Mouse (Mus musculus): ENCODE data around the gene Fbxw7. TPM values are rescaled to one million over a fixed set of nuclear protein-coding genes. Genes with fewer than 3 reads are reported as not detected.

Gene Fbxw7
- total and polyA plus RNA-seq, 3 experiments = 28.5 to 31.3 (median 29.8) TPM

- Histone ChIP-seq H3K4me3 (replicated peaks in 1 of 3; ENCODE audit: low read depth in 2 of 3, low read length in 2 of 3, poor library complexity in 1 of 3) (no peak overlapping the region), H3K9me3 (replicated peaks; ENCODE audit: low read length) (no peaks in the 10 kb centered on the region), H3K79me2 (replicated peaks; ENCODE audit: control insufficient read depth, extremely low read depth, insufficient read depth, poor library complexity, severe bottlenecking) (no peaks in the 10 kb centered on the region), H3K9ac (ENCODE audit: insufficient read depth, low read depth) (no peak overlapping the region), H3K27me3 (replicated peaks) (no peaks in the 10 kb centered on the region), H3K27ac (ENCODE audit: insufficient read depth, low read depth) (no peak overlapping the region), H3K36me3 (replicated peaks in 1 of 2; ENCODE audit: control insufficient read depth in 1 of 2, insufficient read depth in 1 of 2, low read length in 1 of 2) (peaks cover 7 to 59% of the 10 kb centered on the region in 2 experiments), H3K4me2 (ENCODE audit: insufficient read depth, low read depth, poor library complexity, severe bottlenecking) (no peak overlapping the region), H3K4me1 (ENCODE audit: control insufficient read depth in 1 of 2, insufficient read depth in 2 of 2) (0 out of 4 replicates have a peak, but pooled peaks cover 0 to 2% of the 10 kb centered on the region in 2 experiments)
- in situ Hi-C loops (cut with MboI; ENCODE audit: low pct_ligation_motif_present, low pct_unique_long_range_greater_than_20kb, low sequenced_read_pairs) (loop anchor here (25.0 kb wide), 1 partner anchor 552 kb away; no protein-coding TSS in a partner anchor), dilution Hi-C loops (cut with MboI; ENCODE audit: extremely low pct_ligation_motif_present, extremely low pct_unique_long_range_greater_than_20kb, low sequenced_read_pairs) (no loop called here)
- TF ChIP-seq HCFC1 (IDR thresholded peaks at IDR 0.05; ENCODE audit: low read depth, low read length) = no peak
- no peak for TF ChIP-seq KAT2A (IDR thresholded peaks at IDR 0.05; ENCODE audit: insufficient replicate concordance, low read length)
- peak; percentile 10 to 75; a peak in 2 of 4 replicates for TF ChIP-seq CTCF (conservative IDR thresholded peaks at IDR 0.05 in 1 of 2, IDR thresholded peaks at IDR 0.05 in 1 of 2; ENCODE audit: low read depth in 2 of 2, low read length in 2 of 2)
- TF ChIP-seq ZC3H11A (IDR thresholded peaks at IDR 0.05; ENCODE audit: low read depth, low read length) = peak; percentile 20; the same call in 1 of the 2 replicates
- TF ChIP-seq RAD21 (IDR thresholded peaks at IDR 0.05; ENCODE audit: low read depth, low read length) = peak; percentile 66
- TF ChIP-seq SMC3 (IDR thresholded peaks at IDR 0.05; ENCODE audit: low read depth, low read length) = peak; percentile 73
- no peak for TF ChIP-seq E2F4 (IDR thresholded peaks at IDR 0.05; ENCODE audit: insufficient replicate concordance, low read depth, low read length)
- DNase-seq (ENCODE audit: extremely low read depth) = peak; percentile 38
Observed at GRCm38 (mm10) chr3:84889648-84890047, 74.6 kb downstream of the Fbxw7 start.

GRCm38 (mm10) chr3:84890983-84891382, 75.9 kb downstream of the Fbxw7 start:
- Histone ChIP-seq H3K9me3 (replicated peaks; ENCODE audit: low read length) (no peaks in the 10 kb centered on the region), H3K4me3 (replicated peaks in 1 of 3; ENCODE audit: low read depth in 2 of 3, low read length in 2 of 3, poor library complexity in 1 of 3) (no peak overlapping the region), H3K27me3 (replicated peaks) (no peaks in the 10 kb centered on the region), H3K4me2 (ENCODE audit: insufficient read depth, low read depth, poor library complexity, severe bottlenecking) (no peak overlapping the region), H3K36me3 (replicated peaks in 1 of 2; ENCODE audit: control insufficient read depth in 1 of 2, insufficient read depth in 1 of 2, low read length in 1 of 2) (peaks cover 7 to 55% of the 10 kb centered on the region in 2 experiments), H3K79me2 (replicated peaks; ENCODE audit: control insufficient read depth, extremely low read depth, insufficient read depth, poor library complexity, severe bottlenecking) (no peaks in the 10 kb centered on the region), H3K4me1 (ENCODE audit: control insufficient read depth in 1 of 2, insufficient read depth in 2 of 2) (no peaks in the 10 kb centered on the region), H3K9ac (ENCODE audit: insufficient read depth, low read depth) (no peak overlapping the region), H3K27ac (ENCODE audit: insufficient read depth, low read depth) (no peak overlapping the region)
- DNase-seq (ENCODE audit: extremely low read depth) = no peak
- dilution Hi-C loops (cut with MboI; ENCODE audit: extremely low pct_ligation_motif_present, extremely low pct_unique_long_range_greater_than_20kb, low sequenced_read_pairs) (no loop called here), in situ Hi-C loops (cut with MboI; ENCODE audit: low pct_ligation_motif_present, low pct_unique_long_range_greater_than_20kb, low sequenced_read_pairs) (loop anchor here (25.0 kb wide), 1 partner anchor 554 kb away; no protein-coding TSS in a partner anchor)
- no peak for TF ChIP-seq USF2 (conservative IDR thresholded peaks at IDR 0.05; ENCODE audit: low read depth, low read length)
- no peak for TF ChIP-seq HCFC1 (IDR thresholded peaks at IDR 0.05; ENCODE audit: low read depth, low read length)
- no peak for TF ChIP-seq MXI1 (IDR thresholded peaks at IDR 0.05; ENCODE audit: low read depth, low read length)
- TF ChIP-seq ZKSCAN1 (IDR thresholded peaks at IDR 0.05; ENCODE audit: borderline replicate concordance, low read depth, low read length) = no peak

GRCm38 (mm10) chr3:84897952-84898351, 82.9 kb downstream of the Fbxw7 start:
- Histone ChIP-seq H3K27me3 (replicated peaks) (no peaks in the 10 kb centered on the region), H3K4me3 (replicated peaks in 1 of 3; ENCODE audit: low read depth in 2 of 3, low read length in 2 of 3, poor library complexity in 1 of 3) (no peak overlapping the region), H3K4me2 (ENCODE audit: insufficient read depth, low read depth, poor library complexity, severe bottlenecking) (no peak overlapping the region), H3K4me1 (ENCODE audit: control insufficient read depth in 1 of 2, insufficient read depth in 2 of 2) (no peaks in the 10 kb centered on the region), H3K36me3 (replicated peaks in 1 of 2; ENCODE audit: control insufficient read depth in 1 of 2, insufficient read depth in 1 of 2, low read length in 1 of 2) (peaks cover 5 to 41% of the 10 kb centered on the region in 2 experiments), H3K79me2 (replicated peaks; ENCODE audit: control insufficient read depth, extremely low read depth, insufficient read depth, poor library complexity, severe bottlenecking) (0 out of 2 replicates have a peak, but pooled peaks cover 2% of the 10 kb centered on the region), H3K9me3 (replicated peaks; ENCODE audit: low read length) (peaks cover 8% of the 10 kb centered on the region), H3K9ac (ENCODE audit: insufficient read depth, low read depth) (no peak overlapping the region), H3K27ac (ENCODE audit: insufficient read depth, low read depth) (no peak overlapping the region)
- DNase-seq (ENCODE audit: extremely low read depth) = no peak
- no peak for TF ChIP-seq MYC (IDR thresholded peaks at IDR 0.05; ENCODE audit: low read depth, low read length)
- TF ChIP-seq MAZ (IDR thresholded peaks at IDR 0.05; ENCODE audit: low read depth, low read length) = no peak
- no peak for TF ChIP-seq MXI1 (IDR thresholded peaks at IDR 0.05; ENCODE audit: low read depth, low read length)
- no peak for TF ChIP-seq JUND (conservative IDR thresholded peaks at IDR 0.05; ENCODE audit: low read depth, low read length)
- no peak for TF ChIP-seq CHD2 (IDR thresholded peaks at IDR 0.05; ENCODE audit: low read length)
- TF ChIP-seq GABPA (IDR thresholded peaks at IDR 0.05; ENCODE audit: insufficient replicate concordance, low read depth, low read length) = no peak
- no peak for TF ChIP-seq POLR2AphosphoS2 (IDR thresholded peaks at IDR 0.05; ENCODE audit: low read depth, low read length)
- TF ChIP-seq USF2 (conservative IDR thresholded peaks at IDR 0.05; ENCODE audit: low read depth, low read length) = no peak
- TF ChIP-seq E2F4 (IDR thresholded peaks at IDR 0.05; ENCODE audit: insufficient replicate concordance, low read depth, low read length) = no peak
- TF ChIP-seq HCFC1 (IDR thresholded peaks at IDR 0.05; ENCODE audit: low read depth, low read length) = no peak
- TF ChIP-seq ZNF384 (IDR thresholded peaks at IDR 0.05; ENCODE audit: low read depth, low read length) = no peak
- no peak for TF ChIP-seq MAFK (IDR thresholded peaks at IDR 0.05; ENCODE audit: insufficient replicate concordance, low read length)
- dilution Hi-C loops (cut with MboI; ENCODE audit: extremely low pct_ligation_motif_present, extremely low pct_unique_long_range_greater_than_20kb, low sequenced_read_pairs) = no loop called here
- in situ Hi-C loops (cut with MboI; ENCODE audit: low pct_ligation_motif_present, low pct_unique_long_range_greater_than_20kb, low sequenced_read_pairs) = loop anchor here (25.0 kb wide), 1 partner anchor 561 kb away; no protein-coding TSS in a partner anchor

Data from CH12.LX (cell line).